Mouse (Mus musculus) embryonic fibroblast, embryonic 13.5 days (primary cell): Measurements from ENCODE around the gene Abl1. TPM values are rescaled to one million over a fixed set of nuclear protein-coding genes. Genes with fewer than 3 reads are reported as not detected.

Experiments
- H3K27ac ChIP-seq: 2 replicates; pipeline ENCODE4 v1.5.1; 2012; ENCODE audit warnings: low read length, control low read depth, inconsistent platforms; ENCODE audit not compliant: insufficient read depth
- H3K4me1 ChIP-seq: 2 replicates; pipeline ENCODE4 v1.6.1; 2011; ENCODE audit warnings: low read length; ENCODE audit not compliant: control insufficient read depth, insufficient read depth
- H3K4me3 ChIP-seq: 2 replicates; pipeline ENCODE4 v1.5.1; 2011; ENCODE audit warnings: mild to moderate bottlenecking, control low read depth, low read length; ENCODE audit not compliant: insufficient read depth
- CTCF ChIP-seq: IDR thresholded peaks from 2 replicates; pipeline ENCODE4 v1.5.1; 2011; ENCODE audit warnings: mild to moderate bottlenecking, control low read depth, low read length, moderate library complexity, borderline replicate concordance; ENCODE audit not compliant: insufficient read depth
- POLR2A ChIP-seq: IDR thresholded peaks from 2 replicates; pipeline ENCODE4 v1.6.1; 2011; ENCODE audit warnings: low read depth, mild to moderate bottlenecking, control low read depth, low read length, moderate library complexity
- polyA plus RNA-seq: library from polyadenylated mRNA; stranded (reverse); fragments of >200 nt; gene quantifications from 2 replicates; pipeline ENCODE4 v1.2.4, GENCODE M21; 2011; ENCODE audit warnings: low read depth; ENCODE audit not compliant: missing spikeins, insufficient read length

The Abl1 gene
- polyA plus RNA-seq, 1 experiment = 61.6 TPM

DNA sequence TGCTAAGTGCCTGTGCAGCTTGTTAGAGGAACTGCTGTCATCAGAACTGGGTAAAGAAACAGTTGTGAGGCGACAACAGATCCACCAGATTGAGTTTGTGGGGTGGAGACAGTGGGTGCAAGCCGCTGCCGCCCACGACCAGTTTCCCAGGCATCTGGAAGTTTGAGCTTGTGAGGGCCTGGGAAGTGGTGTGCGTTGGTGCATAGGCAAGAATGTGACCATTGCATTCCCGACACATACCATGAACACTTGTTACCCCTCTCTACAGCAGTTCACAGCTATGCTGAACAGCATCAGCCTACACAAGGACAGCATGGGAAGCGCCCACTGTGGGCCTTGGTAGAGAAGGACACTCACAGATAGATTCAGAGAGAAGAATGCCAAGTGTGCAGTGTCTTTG is 27.8 kb downstream of the Abl1 start:
- no peak overlapping the region for H3K27ac ChIP-seq
- TF ChIP-seq POLR2A (no peak), CTCF (no peak)

DNA sequence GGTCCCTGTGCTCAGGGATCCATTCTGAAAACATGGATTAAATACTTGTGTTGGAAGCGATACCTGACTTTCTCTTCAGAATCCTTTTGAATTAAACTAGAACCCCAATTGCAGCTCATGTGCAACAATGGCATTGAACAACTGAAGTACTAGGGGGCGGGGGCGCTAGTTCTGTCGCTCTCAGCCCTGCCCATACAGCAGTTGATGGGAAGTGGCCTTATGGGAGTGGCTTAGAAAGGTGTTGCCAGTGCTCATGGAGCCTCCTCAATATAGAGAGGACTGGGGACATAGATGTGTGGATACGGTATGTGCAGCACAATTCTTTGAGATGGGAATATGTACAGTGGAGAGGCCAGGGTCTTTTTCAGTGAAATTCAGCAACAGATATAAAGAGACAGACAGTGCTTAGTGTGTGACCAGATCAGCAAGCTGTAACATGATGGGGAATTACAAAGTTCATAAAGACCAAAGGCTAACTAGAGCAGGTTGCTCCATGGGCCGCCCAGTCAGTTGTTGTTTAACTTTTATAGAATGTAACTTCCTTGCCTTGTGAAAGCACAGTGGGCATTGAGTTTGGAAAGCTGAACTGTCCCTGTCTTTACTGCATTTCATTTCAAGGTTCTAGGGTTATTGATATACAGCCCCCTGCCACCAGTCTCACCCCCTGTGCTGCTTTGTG is 31.2 kb downstream of the Abl1 start:
- H3K4me3 ChIP-seq = no peak overlapping the region
- H3K4me1 ChIP-seq = no peaks in the 10 kb centered on the region
- no peak overlapping the region for H3K27ac ChIP-seq
- TF ChIP-seq POLR2A = no peak

More for the DNA sequence above, 27.8 kb downstream of the Abl1 start:
- Histone ChIP-seq H3K4me1 (no peaks in the 10 kb centered on the region), H3K4me3 (no peak overlapping the region)

GRCm38 (mm10) chr2:31719944-31720343 is 31.8 kb downstream of the Abl1 start:
- TF ChIP-seq POLR2A (no peak), CTCF (no peak)
- Histone ChIP-seq H3K27ac (no peak overlapping the region), H3K4me1 (no peaks in the 10 kb centered on the region), H3K4me3 (no peak overlapping the region)

DNA sequence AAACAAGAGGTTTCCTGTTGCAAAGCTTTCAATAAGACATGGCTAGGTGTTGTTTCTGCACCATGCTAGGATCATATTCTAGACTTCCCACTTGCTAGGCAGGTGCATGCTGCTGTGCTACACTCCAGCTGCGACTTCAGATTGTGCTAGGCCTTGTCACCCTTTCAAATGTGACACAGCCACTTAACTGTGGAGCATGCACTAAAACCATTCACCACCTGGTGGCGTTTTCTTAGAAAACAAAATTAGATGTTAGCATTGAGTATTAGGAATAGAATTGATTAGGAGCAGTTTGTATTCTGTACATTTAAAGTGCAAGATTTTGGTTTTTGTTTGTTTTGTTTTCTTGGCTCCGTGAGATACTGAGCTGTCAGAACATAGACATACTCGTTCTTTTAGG is 32.6 kb downstream of the Abl1 start:
- TF ChIP-seq POLR2A = no peak
- TF ChIP-seq CTCF = no peak
- Histone ChIP-seq H3K4me3 (no peak overlapping the region), H3K27ac (no peak overlapping the region), H3K4me1 (no peaks in the 10 kb centered on the region)

DNA sequence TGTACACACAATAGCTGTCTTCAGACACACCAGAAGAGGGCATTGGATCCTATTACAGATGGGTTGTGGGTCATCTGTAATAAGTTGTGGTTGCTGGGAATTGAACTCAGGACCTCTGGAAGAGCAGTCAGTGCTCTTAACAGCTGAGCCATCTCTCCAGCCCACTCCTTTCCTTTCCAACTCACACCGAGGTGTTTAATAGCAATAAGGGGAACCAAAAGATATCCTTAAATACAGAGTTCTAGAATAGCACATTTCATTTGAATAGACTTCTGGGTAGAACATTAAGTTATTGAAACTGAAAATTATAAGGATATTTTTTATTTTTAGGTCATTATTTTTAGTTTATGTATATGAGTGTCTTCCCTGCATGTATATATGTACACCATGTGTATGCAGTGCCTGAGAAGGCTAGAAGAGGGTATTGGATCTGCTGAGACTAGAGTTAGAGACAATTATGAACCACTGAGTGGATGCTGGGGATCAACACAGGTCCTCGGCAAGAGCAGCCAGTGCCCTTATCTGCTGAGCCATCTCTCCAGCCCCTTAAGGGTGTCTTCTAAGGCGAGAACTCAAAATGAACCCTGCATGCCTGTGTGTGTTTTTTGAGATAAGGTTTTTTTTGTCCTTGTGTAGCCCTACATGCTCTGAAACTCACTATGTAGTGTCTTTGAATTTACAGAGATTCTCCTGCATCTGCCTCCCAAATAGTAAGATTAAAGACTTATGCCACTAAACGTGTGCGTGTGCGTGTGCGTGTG is 36.7 kb downstream of the Abl1 start:
- no peaks in the 10 kb centered on the region for H3K4me1 ChIP-seq
- no peak overlapping the region for H3K27ac ChIP-seq
- no peak overlapping the region for H3K4me3 ChIP-seq
- TF ChIP-seq CTCF (no peak), POLR2A (no peak)

DNA sequence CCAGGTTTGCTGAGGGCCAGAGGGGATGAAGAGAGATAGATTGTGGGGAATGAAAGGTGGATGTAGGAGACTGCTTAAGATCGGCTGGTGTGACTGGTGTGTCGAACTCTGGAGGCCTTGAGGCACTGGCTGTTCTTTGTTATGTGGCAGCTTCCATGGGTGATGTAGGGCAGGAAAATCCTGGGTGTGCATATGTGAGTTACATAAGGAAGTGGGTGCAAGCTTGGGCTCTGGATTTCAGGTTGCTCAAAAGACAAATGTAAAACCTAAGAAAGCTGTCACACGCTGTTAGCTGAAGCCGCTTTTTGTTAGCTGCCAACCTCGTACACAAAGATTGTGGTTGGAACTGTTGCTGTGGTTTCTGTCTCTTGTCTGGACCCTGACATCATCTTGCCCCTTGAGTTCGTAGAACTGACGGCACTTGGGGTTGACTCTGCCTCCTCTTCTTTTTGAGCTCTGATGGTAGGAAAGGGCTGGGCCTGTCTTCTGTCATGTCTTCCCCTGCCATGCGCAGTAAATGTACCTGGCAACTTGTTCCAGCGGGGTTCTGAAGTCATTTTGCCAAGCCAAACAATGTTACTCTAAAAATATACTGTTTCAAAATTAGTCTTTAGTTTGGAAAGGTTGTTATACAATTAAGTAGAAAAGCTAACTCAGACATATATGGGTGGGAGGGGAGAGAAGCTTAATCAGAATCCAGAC is 39.6 kb downstream of the Abl1 start:
- TF ChIP-seq POLR2A (no peak), CTCF (no peak)
- Histone ChIP-seq H3K4me3 (no peak overlapping the region), H3K27ac (no peak overlapping the region), H3K4me1 (no peaks in the 10 kb centered on the region)

DNA sequence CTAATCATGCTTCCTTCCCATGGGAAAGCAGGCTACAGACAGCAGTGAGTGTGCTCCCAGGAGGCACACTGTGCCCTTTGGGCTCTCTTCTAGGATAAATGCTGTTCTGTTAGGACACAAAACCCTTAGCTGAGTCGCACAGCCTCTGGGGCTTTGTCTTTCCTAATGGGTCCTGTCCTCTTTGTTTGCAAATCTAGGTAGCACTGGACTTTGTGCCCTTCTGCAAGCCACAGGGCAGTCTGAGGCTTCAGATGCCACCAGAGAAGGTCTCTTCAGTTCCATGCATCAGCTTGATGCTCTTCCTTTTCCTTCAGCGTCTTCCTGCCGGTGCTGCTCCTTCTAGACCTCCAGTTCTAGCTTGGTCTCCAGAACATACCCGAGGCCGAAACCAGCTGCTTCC is 42.5 kb downstream of the Abl1 start:
- no peak for TF ChIP-seq CTCF
- no peak for TF ChIP-seq POLR2A
- Histone ChIP-seq H3K4me3 (no peak overlapping the region), H3K27ac (no peak overlapping the region), H3K4me1 (no peaks in the 10 kb centered on the region)

GRCm38 (mm10) chr2:31732497-31732896 is 44.3 kb downstream of the Abl1 start:
- Histone ChIP-seq H3K4me1 (no peaks in the 10 kb centered on the region), H3K4me3 (no peak overlapping the region), H3K27ac (no peak overlapping the region)
- TF ChIP-seq POLR2A (no peak), CTCF (no peak)

- TF ChIP-seq POLR2A = no peak
- TF ChIP-seq CTCF = no peak
- Histone ChIP-seq H3K4me3 (no peak overlapping the region), H3K4me1 (no peaks in the 10 kb centered on the region), H3K27ac (no peak overlapping the region)
Measured at GRCm38 (mm10) chr2:31733558-31733957, 45.4 kb downstream of the Abl1 start.

DNA sequence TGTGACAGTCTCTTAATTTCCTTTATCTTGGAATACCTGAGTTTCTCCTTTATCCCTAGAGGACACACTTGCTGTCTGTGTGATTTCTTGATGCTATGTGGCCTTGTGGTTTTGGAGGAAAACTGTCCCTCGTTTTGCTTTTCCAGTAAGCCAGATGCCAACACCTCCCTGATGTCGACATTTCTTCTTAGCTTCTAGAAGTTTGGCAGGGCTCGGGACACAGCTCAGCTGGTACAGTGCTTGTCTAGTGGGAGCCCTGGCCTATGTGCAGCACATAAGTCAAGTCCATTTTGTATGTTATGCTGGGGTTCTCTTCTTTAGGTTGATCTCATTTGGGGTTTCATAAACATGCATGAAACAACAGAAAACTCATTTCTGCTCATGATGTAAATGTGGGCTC is 50.9 kb downstream of the Abl1 start:
- Histone ChIP-seq H3K27ac (no peak overlapping the region), H3K4me3 (no peak overlapping the region), H3K4me1 (peaks cover 5% of the 10 kb centered on the region)
- TF ChIP-seq POLR2A (no peak), CTCF (no peak)
